Mouse (Mus musculus): Measurements from ENCODE around the gene Glo1.

Glo1 gene

GRCm38 (mm10) chr17:30576946-30577345 lies 49.7 kb downstream of the Glo1 start:
- no peak for DNase-seq (ENCODE audit: low read depth, low spot score)

- peak; percentile 95 for DNase-seq (ENCODE audit: low read depth, low spot score)
Measured at GRCm38 (mm10) chr17:30575941-30576773, 50.5 kb downstream of the Glo1 start, which contains the start of gene Btbd9. Gene Btbd9, minus strand, starts transcription at chr17:30576488.

- DNase-seq (ENCODE audit: low read depth, low spot score): peak; percentile 58
Measured at GRCm38 (mm10) chr17:30575121-30575904, 51.4 kb downstream of the Glo1 start.

GRCm38 (mm10) chr17:30574783-30575075 lies 51.9 kb downstream of the Glo1 start:
- DNase-seq (ENCODE audit: low read depth, low spot score): no peak

GRCm38 (mm10) chr17:30573990-30574782 lies 52.5 kb downstream of the Glo1 start:
- no peak for DNase-seq (ENCODE audit: low read depth, low spot score)

GRCm38 (mm10) chr17:30570971-30571370 lies 55.7 kb downstream of the Glo1 start:
- no peak for DNase-seq (ENCODE audit: low read depth, low spot score)

- DNase-seq (ENCODE audit: low read depth, low spot score): no peak
Measured at GRCm38 (mm10) chr17:30570173-30570572, 56.5 kb downstream of the Glo1 start.

- no peak for DNase-seq (ENCODE audit: low read depth, low spot score)
Measured at GRCm38 (mm10) chr17:30568473-30568872, 58.2 kb downstream of the Glo1 start.

- no peak for DNase-seq (ENCODE audit: low read depth, low spot score)
Measured at GRCm38 (mm10) chr17:30564971-30565370, 61.7 kb downstream of the Glo1 start.

- no peak for DNase-seq (ENCODE audit: low read depth, low spot score)
Measured at GRCm38 (mm10) chr17:30564407-30564806, 62.3 kb downstream of the Glo1 start.

- DNase-seq (ENCODE audit: low read depth, low spot score): no peak
Measured at GRCm38 (mm10) chr17:30563484-30564075, 63.1 kb downstream of the Glo1 start.

GRCm38 (mm10) chr17:30562770-30563169 lies 63.9 kb downstream of the Glo1 start:
- no peak for DNase-seq (ENCODE audit: low read depth, low spot score)

- DNase-seq (ENCODE audit: low read depth, low spot score): peak; percentile 79
Measured at GRCm38 (mm10) chr17:30559536-30559935, 67.1 kb downstream of the Glo1 start.

- DNase-seq (ENCODE audit: low read depth, low spot score): no peak
Measured at GRCm38 (mm10) chr17:30558623-30559022, 68.0 kb downstream of the Glo1 start.

- DNase-seq (ENCODE audit: low read depth, low spot score): no peak
Measured at GRCm38 (mm10) chr17:30556512-30556911, 70.2 kb downstream of the Glo1 start.

GRCm38 (mm10) chr17:30553027-30553937 lies 73.4 kb downstream of the Glo1 start:
- DNase-seq (ENCODE audit: low read depth, low spot score): no peak

- no peak for DNase-seq (ENCODE audit: low read depth, low spot score)
Measured at GRCm38 (mm10) chr17:30550774-30551107, 75.9 kb downstream of the Glo1 start.

GRCm38 (mm10) chr17:30549899-30550773 lies 76.5 kb downstream of the Glo1 start:
- DNase-seq (ENCODE audit: low read depth, low spot score): no peak

GRCm38 (mm10) chr17:30539098-30539497 lies 87.6 kb downstream of the Glo1 start:
- no peak for DNase-seq (ENCODE audit: low read depth, low spot score)

GRCm38 (mm10) chr17:30536651-30537050 lies 90.0 kb downstream of the Glo1 start:
- no peak for DNase-seq (ENCODE audit: low read depth, low spot score)

Data from CD4-positive helper T cell, adult 2 months (primary cell).